Mouse (Mus musculus): ENCODE measurements at regions not wholly inside any gene's neighbourhood (a gene's known extent, or its start where the extent isn't known, plus 50 kb on each side); places are given as distances from the start of the nearest gene placed in this dataset.

- H3K27ac ChIP-seq, result no peak overlapping the region
- DNase-seq (ENCODE audit: low spot score in 2 of 2), result no peak
- no peak overlapping the region for H3K4me3 ChIP-seq
- no peak for TF ChIP-seq CTCF (conservative IDR thresholded peaks at IDR 0.05)
These were observed 55.3 kb upstream of the Plekha5 start for GRCm38 (mm10) chr6:140368354-140369069.

GRCm38 (mm10) chr6:140367303-140367702, 56.6 kb upstream of the Plekha5 start:
- no peak for DNase-seq (ENCODE audit: low spot score in 2 of 2)
- Histone ChIP-seq H3K27ac (no peak overlapping the region), H3K4me3 (no peak overlapping the region)
- TF ChIP-seq CTCF (conservative IDR thresholded peaks at IDR 0.05), result no peak

DNA sequence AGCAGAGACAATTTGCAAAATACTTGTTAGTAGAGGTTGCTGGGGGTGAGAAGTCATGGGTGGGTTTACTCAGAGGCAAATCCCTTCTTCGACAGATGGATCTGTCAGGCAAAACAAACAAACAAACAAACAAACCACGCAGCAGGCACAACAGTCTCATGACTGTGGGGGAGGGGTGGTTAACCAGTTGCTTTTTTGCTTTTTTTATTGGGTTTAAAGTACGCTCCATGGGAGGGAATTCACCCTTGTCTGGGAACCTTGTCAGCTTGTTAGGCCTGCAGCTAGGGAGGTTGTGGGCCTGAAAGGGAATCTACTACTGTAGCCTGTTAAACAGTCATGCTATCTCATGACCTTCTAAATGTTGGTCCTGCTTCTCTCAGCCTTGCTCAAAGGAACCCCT, 57.1 kb upstream of the Plekha5 start:
- H3K27ac ChIP-seq, result no peak overlapping the region
- TF ChIP-seq CTCF (conservative IDR thresholded peaks at IDR 0.05), result no peak
- DNase-seq (ENCODE audit: low spot score in 2 of 2), result no peak
- H3K4me3 ChIP-seq, result no peak overlapping the region

- Histone ChIP-seq H3K27ac (peak overlapping the region; percentile 39; the same call in 1 of the 2 replicates), H3K4me3 (no peak overlapping the region)
- no peak for TF ChIP-seq CTCF (conservative IDR thresholded peaks at IDR 0.05)
- peak in 1 of 2 experiments; percentile 28 for DNase-seq (ENCODE audit: low spot score in 2 of 2)
These were observed 62.9 kb upstream of the Plekha5 start for GRCm38 (mm10) chr6:140360996-140361395.

DNA sequence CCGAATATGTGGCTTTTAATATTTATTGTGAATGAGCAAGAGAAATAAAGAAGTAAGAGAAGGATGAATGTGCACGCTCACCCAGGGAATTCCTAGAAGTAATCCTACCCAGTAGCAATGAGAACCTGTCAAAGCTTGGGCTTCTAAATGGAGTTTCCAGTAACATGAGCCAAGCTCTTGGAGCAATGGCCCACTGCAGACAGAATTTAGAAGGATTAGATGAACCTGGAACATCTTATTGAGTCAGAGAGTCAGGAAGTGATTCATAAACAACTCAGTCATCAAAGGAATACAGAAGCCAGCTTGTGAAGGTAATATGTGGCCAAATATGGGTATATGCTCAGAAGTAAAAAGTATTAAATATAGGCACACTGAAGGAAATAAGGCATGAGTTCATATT, 66.0 kb upstream of the Plekha5 start:
- no peak overlapping the region for H3K4me3 ChIP-seq
- no peak for DNase-seq (ENCODE audit: low spot score in 2 of 2)
- TF ChIP-seq CTCF (conservative IDR thresholded peaks at IDR 0.05), result no peak
- H3K27ac ChIP-seq, result no peak overlapping the region

DNA sequence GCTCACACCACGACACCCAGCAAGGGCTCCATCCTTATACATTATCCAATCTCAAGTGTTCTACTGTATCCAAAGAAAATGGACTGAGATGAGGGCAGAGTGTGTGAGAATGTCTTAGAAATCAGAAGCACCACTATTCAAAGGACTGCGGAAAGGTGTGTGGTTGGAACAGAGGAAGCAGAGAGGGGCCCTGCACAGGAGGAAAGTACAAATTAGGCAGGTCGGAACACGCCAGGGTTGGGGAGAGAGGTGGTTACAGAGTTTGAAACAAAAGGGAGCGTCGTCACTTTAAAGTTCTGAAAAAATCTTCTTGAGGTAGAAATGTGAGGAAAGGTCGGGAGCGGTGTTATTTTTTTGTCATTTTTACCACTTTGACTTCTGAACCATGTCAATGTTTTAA, 66.6 kb upstream of the Plekha5 start:
- no peak overlapping the region for H3K4me3 ChIP-seq
- no peak overlapping the region for H3K27ac ChIP-seq
- DNase-seq (ENCODE audit: low spot score in 2 of 2), result no peak
- TF ChIP-seq CTCF (conservative IDR thresholded peaks at IDR 0.05), result no peak

- DNase-seq (ENCODE audit: low spot score in 2 of 2), result no peak
- no peak for TF ChIP-seq CTCF (conservative IDR thresholded peaks at IDR 0.05)
- no peak overlapping the region for H3K4me3 ChIP-seq
- H3K27ac ChIP-seq, result no peak overlapping the region
These were observed 69.8 kb upstream of the Plekha5 start for GRCm38 (mm10) chr6:140354082-140354481.

GRCm38 (mm10) chr6:140353610-140354009, 70.2 kb upstream of the Plekha5 start:
- no peak for TF ChIP-seq CTCF (conservative IDR thresholded peaks at IDR 0.05)
- DNase-seq (ENCODE audit: low spot score in 2 of 2), result no peak
- Histone ChIP-seq H3K4me3 (no peak overlapping the region), H3K27ac (no peak overlapping the region)

DNA sequence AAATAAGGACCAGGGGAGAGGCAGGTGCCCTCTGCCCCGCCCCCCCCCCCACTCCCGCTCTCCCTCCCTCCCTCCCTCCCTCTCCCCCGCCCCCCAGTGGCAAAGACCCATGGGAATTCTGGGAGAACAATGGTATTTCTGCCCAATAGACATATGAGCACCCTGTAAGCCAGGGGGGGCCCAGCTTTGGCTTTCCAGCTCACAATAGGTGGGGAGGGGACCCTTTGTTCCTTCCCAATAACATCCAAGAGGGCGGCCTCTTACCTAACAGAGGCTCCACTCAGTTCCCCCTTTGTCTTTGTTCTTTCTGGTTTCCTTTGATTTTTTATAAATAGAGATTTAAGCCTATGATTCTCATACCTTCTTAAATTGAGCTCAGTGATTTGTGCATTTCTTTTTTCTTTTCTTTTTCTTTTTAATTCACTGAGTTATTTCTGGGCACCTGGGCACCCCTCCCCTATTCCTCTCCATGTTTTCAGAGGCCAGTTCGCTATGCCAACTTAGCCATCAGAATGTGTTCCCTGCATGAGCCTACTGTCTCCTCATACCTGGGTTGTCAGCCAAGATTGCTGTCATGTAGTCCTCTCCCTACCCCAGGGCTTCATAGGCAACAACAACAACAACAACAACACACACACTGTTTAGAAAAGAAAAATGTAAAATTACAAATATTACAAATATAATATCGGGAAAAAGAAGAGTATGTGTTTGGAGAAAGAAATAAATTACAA, 72.3 kb upstream of the Plekha5 start:
- no peak for DNase-seq (ENCODE audit: low spot score in 2 of 2)
- Histone ChIP-seq H3K4me3 (no peak overlapping the region), H3K27ac (no peak overlapping the region)
- no peak for TF ChIP-seq CTCF (conservative IDR thresholded peaks at IDR 0.05)

- no peak overlapping the region for H3K4me3 ChIP-seq
- DNase-seq (ENCODE audit: low spot score in 2 of 2), result no peak
- no peak for TF ChIP-seq CTCF (conservative IDR thresholded peaks at IDR 0.05)
- H3K27ac ChIP-seq, result no peak overlapping the region
These were observed 75.3 kb upstream of the Plekha5 start for GRCm38 (mm10) chr6:140348578-140348977.

DNA sequence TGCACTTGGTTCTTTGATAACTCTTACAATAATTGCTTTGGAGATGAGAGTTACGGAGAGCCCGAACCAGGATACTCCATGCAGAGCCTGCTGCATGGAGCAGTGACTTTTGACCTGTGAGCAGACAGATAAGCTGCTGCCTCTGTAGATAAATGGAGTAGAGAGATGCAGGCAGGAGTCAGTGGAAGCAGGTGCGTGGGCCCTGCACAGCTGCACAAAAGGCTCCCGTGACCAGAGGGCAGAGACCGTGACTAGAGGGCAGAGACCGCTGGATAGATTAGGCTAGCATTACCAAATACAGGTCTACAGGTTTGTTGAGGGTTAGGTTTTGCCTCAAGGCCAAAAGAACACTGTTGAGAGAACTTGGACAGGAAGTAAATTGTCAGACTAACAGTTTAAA, 76.9 kb upstream of the Plekha5 start:
- no peak overlapping the region for H3K27ac ChIP-seq
- no peak for TF ChIP-seq CTCF (conservative IDR thresholded peaks at IDR 0.05)
- DNase-seq (ENCODE audit: low spot score in 2 of 2), result no peak
- H3K4me3 ChIP-seq, result no peak overlapping the region

GRCm38 (mm10) chr6:140343638-140344037, 80.2 kb upstream of the Plekha5 start:
- no peak for TF ChIP-seq CTCF (conservative IDR thresholded peaks at IDR 0.05)
- Histone ChIP-seq H3K4me3 (no peak overlapping the region), H3K27ac (no peak overlapping the region)
- no peak for DNase-seq (ENCODE audit: low spot score in 2 of 2)

GRCm38 (mm10) chr6:140342881-140343280, 81.0 kb upstream of the Plekha5 start:
- Histone ChIP-seq H3K27ac (no peak overlapping the region), H3K4me3 (no peak overlapping the region)
- no peak for TF ChIP-seq CTCF (conservative IDR thresholded peaks at IDR 0.05)
- DNase-seq (ENCODE audit: low spot score in 2 of 2), result no peak

- no peak overlapping the region for H3K27ac ChIP-seq
- TF ChIP-seq CTCF (conservative IDR thresholded peaks at IDR 0.05), result no peak
- H3K4me3 ChIP-seq, result no peak overlapping the region
- DNase-seq (ENCODE audit: low spot score in 2 of 2), result no peak
These were observed 84.1 kb upstream of the Plekha5 start for GRCm38 (mm10) chr6:140339731-140340130.
